Mouse (Mus musculus) bone marrow, adult 2 months (tissue): ENCODE results near the gene Rpl7a.

Source experiments
- CTCF ChIP-seq: fragments of 200-500 bp; IDR thresholded peaks from 2 replicates; pipeline ENCODE4 v1.5.1; 2011; ENCODE audit warnings: low read length, control low read depth; ENCODE audit not compliant: control insufficient read depth, insufficient read depth
- POLR2A ChIP-seq: fragments of 200-500 bp; IDR thresholded peaks from 2 replicates; pipeline ENCODE4 v1.6.1; 2011; ENCODE audit warnings: low read depth, mild to moderate bottlenecking, control low read depth, low read length, borderline replicate concordance; ENCODE audit not compliant: control insufficient read depth

- TF ChIP-seq CTCF (no peak), POLR2A (no peak)
These were observed 46.9 kb downstream of the Rpl7a start for GRCm38 (mm10) chr2:26957488-26957859.
